Mouse (Mus musculus) kidney, adult 2 months (tissue): Measurements from ENCODE around the gene Ndufb7. TPM values are rescaled to one million over a fixed set of nuclear protein-coding genes. Genes with fewer than 3 reads are reported as not detected.
"Not testable (repeated sequence)": the region's sequence is repeated elsewhere in the genome, so short reads cannot be mapped to it uniquely, and the experiment has no call there.

ENCODE experiments used
- DNase-seq: peaks from one replicate; pipeline ENCODE4 v3.0.0; 2021
- H3K27ac ChIP-seq: fragments of 200-500 bp; 2 replicates; pipeline ENCODE4 v1.5.1; 2012; ENCODE audit warnings: low read depth, low read length, control low read depth, inconsistent platforms; ENCODE audit not compliant: insufficient read depth
- H3K27me3 ChIP-seq: fragments of 200-500 bp; replicated peaks from 2 replicates; pipeline ENCODE4 v1.6.1; 2012; ENCODE audit warnings: mild to moderate bottlenecking, moderate library complexity, low read length, inconsistent platforms; ENCODE audit not compliant: control insufficient read depth, insufficient read depth
- H3K36me3 ChIP-seq: fragments of 200-500 bp; 2 replicates; pipeline ENCODE4 v1.6.1; 2012; ENCODE audit warnings: mild to moderate bottlenecking, moderate library complexity, low read length, inconsistent platforms; ENCODE audit not compliant: control insufficient read depth, insufficient read depth
- H3K4me1 ChIP-seq: fragments of 200-500 bp; 2 replicates; pipeline ENCODE4 v1.6.1; 2011; ENCODE audit warnings: low read length; ENCODE audit not compliant: control insufficient read depth, insufficient read depth
- H3K4me3 ChIP-seq: fragments of 200-500 bp; 2 replicates; pipeline ENCODE4 v1.5.1; 2011; ENCODE audit warnings: mild to moderate bottlenecking, low read depth, low read length, control low read depth; ENCODE audit not compliant: insufficient read depth
- CTCF ChIP-seq: fragments of 200-500 bp; conservative IDR thresholded peaks from 2 replicates; pipeline ENCODE4 v1.5.1; 2011; ENCODE audit warnings: low read depth, mild to moderate bottlenecking, control low read depth, low read length, moderate library complexity, mixed read lengths; ENCODE audit not compliant: insufficient read depth, insufficient read length
- POLR2A ChIP-seq: fragments of 200-500 bp; IDR thresholded peaks from one replicate; pipeline ENCODE4 v1.6.1; 2011; ENCODE audit warnings: low read depth, low read length, control low read depth
- WGBS: fragments of 180-500 bp; shearing (Covaris S2); methylation state at CpG from one replicate; pipeline ENCODE4 v1.1.7; 2018; 5-methylcytosine and 5-hydroxymethylcytosine counted together
- polyA plus RNA-seq: library from polyadenylated mRNA; depleted of rRNA; stranded (reverse); fragments of >200 nt; gene quantifications from 2 replicates; pipeline ENCODE4 v1.2.3, GENCODE M21; 2012

Gene Ndufb7
- polyA plus RNA-seq, 1 experiment, result 720 TPM

DNA sequence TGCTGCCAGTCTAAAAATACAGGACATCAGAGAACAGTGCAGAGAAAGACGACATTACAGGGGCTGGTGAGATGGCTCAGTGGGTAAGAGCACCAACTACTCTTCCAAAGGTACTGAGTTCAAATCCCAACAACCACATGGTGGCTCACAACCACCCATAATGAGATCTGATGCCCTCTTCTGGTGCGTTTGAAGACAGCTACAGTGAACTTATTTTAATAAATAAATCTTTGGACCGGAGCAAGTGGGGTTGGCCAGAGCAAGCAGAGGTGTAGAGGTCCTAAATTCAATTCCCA lies 28.5 kb downstream of the Ndufb7 start:
- not testable (repeated sequence) for H3K27me3 ChIP-seq, H3K4me1 ChIP-seq, DNase-seq, H3K4me3 ChIP-seq, H3K36me3 ChIP-seq
- 17% methylated on average over 3 of the region's 3 CpGs for WGBS
- 0 out of 2 replicates have a peak, but pooled peaks have one; percentile 10 for TF ChIP-seq CTCF
- peak overlapping the region; percentile 84; the same call in 1 of the 2 replicates for H3K27ac ChIP-seq

- Histone ChIP-seq H3K27ac (no peak overlapping the region), H3K4me1 (peaks cover 8% of the 10 kb centered on the region), H3K4me3 (no peak overlapping the region), H3K36me3 (no peaks in the 10 kb centered on the region), H3K27me3 (no peaks in the 10 kb centered on the region)
- TF ChIP-seq CTCF (peak; percentile 33; the same call in 1 of the 2 replicates), POLR2A (no peak)
- peak; percentile 84 for DNase-seq
- WGBS, result 12% methylated on average over 3 of the region's 3 CpGs
Measured at GRCm38 (mm10) chr8:83596369-83596768, 29.9 kb downstream of the Ndufb7 start.

DNA sequence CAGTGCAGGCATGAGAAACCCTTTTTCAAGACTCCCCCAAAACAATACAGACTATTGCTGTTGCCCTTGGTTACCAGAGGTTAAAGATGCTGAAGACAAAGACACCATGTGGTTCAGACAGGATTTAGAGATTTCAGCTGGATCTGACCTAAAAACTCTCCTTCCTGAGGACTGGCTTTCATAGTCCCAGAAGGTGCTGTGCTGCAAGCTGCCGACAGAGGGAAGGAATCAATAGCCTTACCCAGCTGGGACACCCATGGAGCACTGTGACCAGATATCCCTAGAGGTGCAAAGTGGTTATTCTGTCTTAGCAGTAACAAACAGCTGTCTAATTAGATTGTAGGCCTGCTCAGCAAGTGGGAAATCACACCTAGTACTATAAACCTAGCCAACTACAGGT lies 31.7 kb downstream of the Ndufb7 start:
- Histone ChIP-seq H3K4me1 (no peaks in the 10 kb centered on the region; the same call in 1 of the 2 replicates), H3K36me3 (no peaks in the 10 kb centered on the region), H3K27me3 (no peaks in the 10 kb centered on the region), H3K27ac (no peak overlapping the region), H3K4me3 (no peak overlapping the region)
- 14% methylated on average over 1 of the region's 1 CpGs for WGBS
- TF ChIP-seq POLR2A (no peak), CTCF (peak; percentile 20; the same call in 1 of the 2 replicates)
- no peak for DNase-seq

DNA sequence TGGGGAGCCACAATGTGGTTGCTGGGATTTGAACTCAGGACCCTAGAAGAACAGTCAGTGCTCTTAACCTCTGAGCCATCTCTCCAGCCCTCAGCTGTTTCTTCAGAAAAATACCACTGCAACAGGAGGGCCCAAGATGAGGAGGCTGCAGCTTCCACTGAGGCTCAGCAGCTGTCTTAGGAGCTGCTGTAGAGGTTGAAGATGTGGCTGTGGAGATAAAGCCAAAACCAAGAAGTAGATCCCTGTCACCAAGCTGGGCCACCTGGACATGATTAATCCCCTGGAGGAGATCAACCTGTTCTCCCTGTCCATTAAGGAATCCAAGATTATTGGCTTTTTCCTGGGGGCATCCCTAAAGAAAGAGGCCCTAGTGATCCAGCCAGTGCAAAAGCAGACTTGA lies 33.3 kb downstream of the Ndufb7 start:
- H3K27ac ChIP-seq, result no peak overlapping the region
- no peak for DNase-seq
- no peaks in the 10 kb centered on the region for H3K36me3 ChIP-seq
- TF ChIP-seq POLR2A (no peak), CTCF (no peak)
- H3K4me1 ChIP-seq, result no peaks in the 10 kb centered on the region
- H3K4me3 ChIP-seq, result no peak overlapping the region
- no peaks in the 10 kb centered on the region for H3K27me3 ChIP-seq

DNA sequence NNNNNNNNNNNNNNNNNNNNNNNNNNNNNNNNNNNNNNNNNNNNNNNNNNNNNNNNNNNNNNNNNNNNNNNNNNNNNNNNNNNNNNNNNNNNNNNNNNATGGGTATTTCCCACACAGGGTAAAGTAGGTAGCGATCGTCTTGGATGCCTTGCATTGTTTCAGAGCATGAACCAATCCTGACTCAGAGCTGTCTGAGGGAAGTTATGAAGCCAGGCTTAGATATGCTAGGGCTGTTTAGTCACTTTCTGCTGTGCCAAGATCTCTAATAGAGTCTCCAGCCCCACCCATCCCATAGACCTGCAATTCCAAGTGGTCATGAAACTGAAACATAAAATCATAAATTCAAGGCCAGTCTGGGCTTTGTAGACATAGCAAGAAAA lies 36.2 kb downstream of the Ndufb7 start:
- Histone ChIP-seq H3K4me1 (peaks cover 2% of the 10 kb centered on the region; the same call in 1 of the 2 replicates), H3K36me3 (no peaks in the 10 kb centered on the region), H3K27me3 (no peaks in the 10 kb centered on the region), H3K4me3 (no peak overlapping the region), H3K27ac (no peak overlapping the region)
- WGBS, result 57% methylated on average over 2 of the region's 2 CpGs
- DNase-seq, result no peak
- TF ChIP-seq POLR2A, result no peak
- no peak for TF ChIP-seq CTCF

- peak; percentile 96 for TF ChIP-seq POLR2A
- no peak for TF ChIP-seq CTCF
- WGBS, result under 1% methylated on average over 69 of the region's 69 CpGs
- DNase-seq, result peak; percentile 100
- Histone ChIP-seq H3K27me3 (no peaks in the 10 kb centered on the region), H3K36me3 (peaks cover 2% of the 10 kb centered on the region), H3K27ac (peak within 1 kb of the TSS; percentile 74), H3K4me3 (peak within 1 kb of the TSS; percentile 86), H3K4me1 (peaks cover 11% of the 10 kb centered on the region)
Measured at GRCm38 (mm10) chr8:83607661-83608397, 41.4 kb downstream of the Ndufb7 start, which contains the start of the genes Tecr and Dnajb1. Gene Tecr (minus strand): TSS chr8:83607971. Gene Dnajb1 (plus strand): TSS chr8:83608193.

GRCm38 (mm10) chr8:83608398-83608829 lies 41.9 kb downstream of the Ndufb7 start:
- Histone ChIP-seq H3K36me3 (peaks cover 2% of the 10 kb centered on the region), H3K4me3 (peak overlapping the region; percentile 86), H3K27ac (peak overlapping the region; percentile 74), H3K27me3 (no peaks in the 10 kb centered on the region), H3K4me1 (peaks cover 11% of the 10 kb centered on the region)
- peak; percentile 93 for DNase-seq
- TF ChIP-seq CTCF (no peak), POLR2A (no peak)
- WGBS, result under 1% methylated on average over 51 of the region's 51 CpGs
